Mouse (Mus musculus): Measurements from ENCODE around the gene Gm20388. TPM values are rescaled to one million over a fixed set of nuclear protein-coding genes. Genes with fewer than 3 reads are reported as not detected.

Gene Gm20388
- polyA plus RNA-seq, 1 experiment from 2014 or later: not detected

DNA sequence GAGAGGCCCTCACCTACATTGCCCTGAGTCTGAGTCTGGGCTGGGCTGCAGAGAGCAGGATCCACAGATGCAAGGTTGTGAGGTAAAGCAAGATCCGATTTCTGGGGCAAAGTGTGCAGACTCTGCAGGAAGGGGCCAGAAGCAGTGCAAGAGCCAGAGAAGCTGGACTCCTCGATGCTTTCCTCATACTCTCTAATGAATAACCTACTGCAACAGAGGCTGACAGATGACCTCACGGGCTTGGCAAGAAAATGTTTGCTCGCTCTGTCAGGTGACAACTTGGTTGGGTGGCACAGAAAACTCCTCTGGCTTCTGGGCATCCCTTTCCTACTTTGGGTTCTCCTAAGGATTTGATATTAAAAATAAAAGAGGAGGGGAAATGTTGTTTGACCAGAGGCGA, 3794.7 kb downstream of the Gm20388 start:
- H3K27me3 ChIP-seq: peaks cover 5% of the 10 kb centered on the region; the same call in 1 of the 2 replicates
- no peaks in the 10 kb centered on the region for H3K36me3 ChIP-seq
- no peak overlapping the region; the same call in 1 of the 2 replicates for H3K9ac ChIP-seq
- no peak overlapping the region for H3K27ac ChIP-seq
- 70% methylated on average over 5 of the region's 5 CpGs for WGBS
- H3K9me3 ChIP-seq: no peaks in the 10 kb centered on the region
- H3K4me3 ChIP-seq: no peak overlapping the region
- no peak overlapping the region for H3K4me2 ChIP-seq
- H3K4me1 ChIP-seq: peaks cover 31% of the 10 kb centered on the region
- no peak for ATAC-seq (ENCODE audit: insufficient number of reproducible peaks, insufficient read depth, low FRiP score, low TSS enrichment, low read depth)

DNA sequence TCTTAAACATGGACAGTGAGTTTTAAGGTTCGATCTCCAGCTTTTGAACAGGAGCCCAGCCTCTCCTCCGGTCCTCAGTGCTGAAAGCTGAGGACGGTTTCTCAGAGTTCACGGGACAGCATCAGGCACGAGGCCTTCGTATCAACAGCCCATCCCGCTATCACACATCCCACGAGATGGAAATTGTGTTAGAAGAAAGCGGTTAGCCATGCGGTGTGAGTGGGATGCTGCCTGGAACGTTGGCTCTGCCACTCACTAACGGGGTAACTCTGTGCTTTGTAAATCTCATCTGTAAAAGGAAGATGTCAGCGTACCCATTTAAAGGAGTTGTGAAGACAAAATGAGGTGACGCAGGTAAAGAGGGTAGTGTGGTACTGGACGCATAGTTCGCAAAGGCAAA, 3796.5 kb downstream of the Gm20388 start:
- no peak for ATAC-seq (ENCODE audit: insufficient number of reproducible peaks, insufficient read depth, low FRiP score, low TSS enrichment, low read depth)
- 91% methylated on average over 16 of the region's 16 CpGs for WGBS
- no peak overlapping the region for H3K4me2 ChIP-seq
- H3K9ac ChIP-seq: no peak overlapping the region
- H3K27me3 ChIP-seq: peaks cover 2% of the 10 kb centered on the region; the same call in 1 of the 2 replicates
- H3K4me1 ChIP-seq: peaks cover 17% of the 10 kb centered on the region
- no peaks in the 10 kb centered on the region for H3K36me3 ChIP-seq
- no peaks in the 10 kb centered on the region for H3K9me3 ChIP-seq
- no peak overlapping the region for H3K4me3 ChIP-seq
- H3K27ac ChIP-seq: no peak overlapping the region

DNA sequence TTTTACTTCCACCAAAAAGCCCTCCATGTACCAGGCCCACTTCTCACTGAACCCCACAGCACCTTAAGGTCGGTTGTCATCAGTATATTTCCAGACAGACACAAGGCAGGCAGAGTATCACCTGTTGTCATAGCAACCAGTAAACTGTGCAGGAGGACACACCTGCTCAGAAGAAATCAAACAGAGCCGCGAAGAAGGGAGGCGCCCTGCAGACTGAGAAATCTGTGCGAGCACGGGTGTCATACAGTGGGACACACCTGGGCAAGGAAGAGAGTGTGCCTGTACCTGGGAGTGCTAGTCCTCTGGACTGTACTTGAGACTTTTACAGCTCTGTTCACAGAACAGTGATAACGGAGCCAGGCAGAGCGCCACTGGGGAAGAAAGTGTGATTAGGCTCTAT, 3798.1 kb downstream of the Gm20388 start:
- Histone ChIP-seq H3K27ac (no peak overlapping the region), H3K4me1 (peaks cover 12% of the 10 kb centered on the region; the same call in 1 of the 2 replicates), H3K27me3 (no peaks in the 10 kb centered on the region), H3K4me2 (no peak overlapping the region), H3K9me3 (no peaks in the 10 kb centered on the region), H3K36me3 (no peaks in the 10 kb centered on the region), H3K9ac (no peak overlapping the region), H3K4me3 (no peak overlapping the region)
- ATAC-seq (ENCODE audit: insufficient number of reproducible peaks, insufficient read depth, low FRiP score, low TSS enrichment, low read depth): no peak
- WGBS: 80% methylated on average over 8 of the region's 8 CpGs

DNA sequence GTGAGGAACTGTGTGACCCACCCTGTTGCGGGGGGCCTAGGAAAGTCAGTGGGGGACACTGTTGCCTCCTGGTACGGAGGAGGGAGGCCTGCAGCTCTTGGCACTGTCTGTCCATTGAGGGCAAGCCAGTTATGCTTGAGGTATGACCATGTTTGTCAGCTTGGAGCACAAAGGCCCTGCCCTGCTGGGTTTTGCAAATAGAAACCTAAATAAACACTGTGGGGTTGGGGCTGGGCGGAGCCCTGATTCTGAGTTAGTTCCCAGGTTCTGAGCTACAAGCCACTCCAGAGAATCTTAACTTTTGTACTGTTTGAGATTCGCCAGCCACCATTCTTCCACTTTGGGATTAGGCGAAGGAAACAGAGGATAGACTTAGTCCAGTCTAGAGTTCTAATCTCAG, 3799.7 kb downstream of the Gm20388 start:
- Histone ChIP-seq H3K36me3 (no peaks in the 10 kb centered on the region), H3K4me2 (no peak overlapping the region), H3K4me3 (no peak overlapping the region), H3K27me3 (no peaks in the 10 kb centered on the region), H3K9ac (no peak overlapping the region), H3K9me3 (no peaks in the 10 kb centered on the region), H3K27ac (no peak overlapping the region), H3K4me1 (peaks cover 12% of the 10 kb centered on the region; the same call in 1 of the 2 replicates)
- WGBS: 88% methylated on average over 5 of the region's 5 CpGs
- ATAC-seq (ENCODE audit: insufficient number of reproducible peaks, insufficient read depth, low FRiP score, low TSS enrichment, low read depth): no peak

DNA sequence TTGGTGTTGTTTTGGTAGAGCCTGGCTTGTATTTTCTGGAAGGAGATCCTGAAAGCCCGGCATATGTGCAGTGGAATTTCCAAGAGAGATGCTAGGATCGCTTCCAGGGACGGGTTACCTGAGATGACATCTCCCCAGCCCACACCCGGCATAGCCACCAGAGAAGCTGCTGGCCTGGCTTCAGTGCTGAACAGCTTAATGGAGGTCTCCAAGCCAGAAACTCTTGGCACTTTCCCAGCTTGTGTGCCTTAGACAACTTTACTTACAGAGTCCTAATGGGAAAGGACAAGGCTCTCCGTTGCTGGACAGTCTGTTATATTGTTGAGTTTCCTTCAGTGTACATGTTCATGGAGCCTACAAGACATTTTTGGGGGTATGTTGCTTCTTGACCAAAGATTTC, 3803.8 kb downstream of the Gm20388 start:
- no peak overlapping the region for H3K27ac ChIP-seq
- H3K4me3 ChIP-seq: no peak overlapping the region
- no peaks in the 10 kb centered on the region for H3K36me3 ChIP-seq
- H3K9me3 ChIP-seq: no peaks in the 10 kb centered on the region
- no peak for ATAC-seq (ENCODE audit: insufficient number of reproducible peaks, insufficient read depth, low FRiP score, low TSS enrichment, low read depth)
- no peaks in the 10 kb centered on the region for H3K27me3 ChIP-seq
- H3K9ac ChIP-seq: no peak overlapping the region
- no peak overlapping the region for H3K4me2 ChIP-seq
- WGBS: 93% methylated on average over 5 of the region's 5 CpGs
- H3K4me1 ChIP-seq: peaks cover 17% of the 10 kb centered on the region; the same call in 1 of the 2 replicates

DNA sequence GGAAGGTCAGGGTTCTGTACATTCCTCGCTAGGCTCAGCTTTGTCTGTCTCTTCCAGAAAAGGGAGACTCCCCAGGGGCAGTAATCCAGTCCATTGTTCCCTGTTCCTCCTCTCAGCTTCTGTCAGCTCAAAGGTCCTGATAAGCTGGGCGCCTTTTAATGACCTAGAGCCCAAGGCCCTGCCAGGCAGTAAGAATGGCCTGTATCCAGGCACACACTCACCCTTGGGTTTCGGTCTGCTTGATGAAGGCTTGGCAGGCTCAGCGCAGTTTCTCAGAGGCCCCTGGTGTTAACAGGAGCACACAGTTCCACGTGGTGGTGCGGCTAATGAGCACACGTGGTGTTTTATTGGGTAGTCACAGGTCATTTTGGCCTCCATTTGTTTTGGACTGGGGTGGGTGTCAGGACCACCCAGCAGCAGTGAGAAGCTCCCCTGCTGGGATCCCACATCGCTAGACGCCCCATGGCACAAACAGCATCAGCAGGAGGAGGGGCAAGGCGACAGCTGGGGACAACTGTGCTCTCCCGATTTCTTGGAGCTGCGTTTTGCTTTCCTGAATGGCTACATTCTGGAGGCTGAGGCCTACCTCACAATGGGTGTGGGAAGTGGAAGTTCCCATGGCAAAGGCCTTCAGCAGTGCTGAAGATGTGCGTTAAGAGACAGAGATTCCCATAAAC, 3805.4 kb downstream of the Gm20388 start:
- Histone ChIP-seq H3K36me3 (no peaks in the 10 kb centered on the region), H3K9ac (no peak overlapping the region), H3K4me3 (no peak overlapping the region), H3K27me3 (no peaks in the 10 kb centered on the region), H3K9me3 (no peaks in the 10 kb centered on the region), H3K4me1 (peaks cover 9% of the 10 kb centered on the region; the same call in 1 of the 2 replicates), H3K4me2 (no peak overlapping the region), H3K27ac (no peak overlapping the region)
- no peak for ATAC-seq (ENCODE audit: insufficient number of reproducible peaks, insufficient read depth, low FRiP score, low TSS enrichment, low read depth)
- 62% methylated on average over 13 of the region's 13 CpGs for WGBS

DNA sequence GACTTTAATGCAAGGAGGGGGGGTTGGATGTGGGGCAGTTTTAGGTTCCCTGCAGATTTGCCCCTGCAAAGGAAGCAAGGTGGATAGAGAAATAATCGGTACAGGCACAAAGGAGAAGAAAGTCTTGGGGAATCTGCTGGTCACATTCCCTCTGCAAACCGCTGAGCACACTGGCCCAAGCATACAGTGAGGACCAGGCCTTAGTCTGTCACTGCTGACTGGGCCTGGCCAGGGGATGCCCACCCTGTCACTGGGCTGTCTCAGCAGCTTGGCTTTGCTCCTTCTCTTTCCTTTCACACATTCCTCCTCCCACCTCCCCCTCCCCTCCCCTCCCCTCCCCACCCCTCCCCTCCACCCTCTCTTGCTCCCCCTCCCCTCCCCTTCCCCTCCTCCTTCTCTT, 3806.5 kb downstream of the Gm20388 start:
- WGBS: 66% methylated on average over 2 of the region's 2 CpGs
- H3K27ac ChIP-seq: no peak overlapping the region

DNA sequence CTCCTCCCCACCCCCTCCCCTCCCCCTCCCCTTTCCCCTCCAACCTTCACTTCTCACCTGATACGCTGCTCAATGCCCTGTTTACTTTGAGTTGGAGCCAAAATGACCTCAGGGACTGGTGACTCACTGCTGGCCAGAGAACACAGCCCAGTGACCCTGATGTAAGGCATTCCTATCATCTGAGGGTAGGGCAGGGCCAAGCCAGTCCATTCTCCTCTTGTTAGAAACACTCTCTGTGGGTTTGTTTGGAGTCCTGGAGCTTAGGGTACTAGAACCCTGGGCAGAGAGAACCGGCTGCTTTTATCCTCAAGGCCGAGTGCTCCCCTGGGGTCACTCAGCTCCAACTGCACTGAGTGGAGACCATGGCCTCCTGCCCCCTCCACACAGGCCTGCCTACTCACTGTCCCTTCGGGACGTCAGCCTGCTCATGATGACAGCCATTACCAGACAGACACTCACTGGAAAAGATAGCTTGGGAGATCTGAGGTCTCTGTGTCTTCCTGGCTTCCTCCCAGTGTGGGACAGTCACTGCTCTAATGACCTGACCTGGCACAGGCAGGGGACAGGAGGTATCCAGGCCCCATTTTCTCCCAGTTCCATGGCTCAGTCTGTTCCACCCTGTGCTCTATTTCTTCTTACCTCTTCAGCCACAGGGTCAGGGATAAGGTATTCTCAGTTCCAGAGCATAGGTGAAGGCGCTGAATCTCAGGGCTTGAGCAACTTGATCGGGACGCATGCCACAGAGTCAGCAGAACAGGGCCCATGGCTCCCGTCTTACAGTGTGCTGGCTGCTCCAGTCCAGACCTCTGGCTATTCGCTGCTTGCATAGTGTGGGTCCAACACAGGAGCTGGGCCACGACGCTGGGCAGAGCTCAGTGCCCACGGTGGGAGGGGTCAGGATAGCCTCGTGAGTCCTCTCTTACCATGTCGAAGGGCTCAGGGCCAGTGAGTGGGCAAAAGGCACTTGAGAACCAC, 3807.2 kb downstream of the Gm20388 start:
- Histone ChIP-seq H3K4me3 (no peak overlapping the region), H3K27ac (no peak overlapping the region), H3K4me2 (no peak overlapping the region), H3K4me1 (peaks cover 11% of the 10 kb centered on the region; the same call in 1 of the 2 replicates), H3K36me3 (no peaks in the 10 kb centered on the region), H3K27me3 (no peaks in the 10 kb centered on the region), H3K9ac (no peak overlapping the region), H3K9me3 (no peaks in the 10 kb centered on the region)
- ATAC-seq (ENCODE audit: insufficient number of reproducible peaks, insufficient read depth, low FRiP score, low TSS enrichment, low read depth): no peak
- WGBS: 68% methylated on average over 15 of the region's 15 CpGs

More for the DNA sequence above, 3806.5 kb downstream of the Gm20388 start:
- no peak overlapping the region for H3K4me2 ChIP-seq
- H3K27me3 ChIP-seq: no peaks in the 10 kb centered on the region
- no peak for ATAC-seq (ENCODE audit: insufficient number of reproducible peaks, insufficient read depth, low FRiP score, low TSS enrichment, low read depth)
- 0 out of 2 replicates have a peak overlapping the region, but pooled peaks have one; percentile 6 for H3K9ac ChIP-seq
- H3K4me3 ChIP-seq: no peak overlapping the region
- H3K9me3 ChIP-seq: no peaks in the 10 kb centered on the region
- H3K36me3 ChIP-seq: no peaks in the 10 kb centered on the region
- H3K4me1 ChIP-seq: peaks cover 11% of the 10 kb centered on the region; the same call in 1 of the 2 replicates

DNA sequence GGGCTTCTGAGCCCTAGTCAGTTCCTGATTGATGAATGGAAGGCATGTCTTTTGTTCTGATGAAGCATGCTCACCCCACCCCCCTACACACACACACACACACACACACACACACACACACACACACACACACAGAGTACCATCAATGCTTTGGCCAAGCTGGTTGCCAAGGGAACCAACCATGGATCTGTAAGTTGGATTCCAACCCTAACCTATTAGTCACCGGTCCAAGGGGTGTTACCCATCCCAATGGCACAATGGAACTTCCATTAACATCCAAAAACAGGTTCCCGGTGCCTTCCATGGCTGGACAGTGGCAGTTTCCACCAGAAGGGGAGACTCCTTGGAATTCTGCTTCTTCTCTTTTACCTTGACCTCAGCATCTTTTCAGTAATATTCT, 3808.1 kb downstream of the Gm20388 start:
- Histone ChIP-seq H3K9ac (no peak overlapping the region), H3K4me2 (no peak overlapping the region), H3K36me3 (no peaks in the 10 kb centered on the region), H3K9me3 (no peaks in the 10 kb centered on the region), H3K27me3 (no peaks in the 10 kb centered on the region), H3K4me3 (no peak overlapping the region), H3K4me1 (peaks cover 11% of the 10 kb centered on the region; the same call in 1 of the 2 replicates), H3K27ac (no peak overlapping the region)
- ATAC-seq (ENCODE audit: insufficient number of reproducible peaks, insufficient read depth, low FRiP score, low TSS enrichment, low read depth): no peak
- 93% methylated on average over 2 of the region's 2 CpGs for WGBS

DNA sequence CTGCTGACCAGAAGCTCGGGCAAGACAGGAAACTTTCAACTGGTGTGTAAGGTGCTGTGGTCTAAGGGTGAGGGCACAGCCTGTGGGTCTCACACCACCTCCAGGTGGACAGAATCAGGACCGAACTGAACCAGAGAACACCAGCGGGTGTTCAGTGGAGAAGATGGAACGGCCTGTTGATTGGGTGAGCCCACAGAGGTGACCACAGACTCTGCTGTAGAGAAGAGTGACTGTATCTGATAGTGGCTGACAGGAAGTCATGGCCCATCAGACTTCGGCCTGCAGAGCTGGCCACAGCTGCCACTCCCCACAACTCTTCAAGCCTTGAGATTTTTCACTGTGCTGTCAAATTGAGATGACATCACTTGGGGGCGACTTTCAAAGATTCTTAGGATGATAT, 3808.6 kb downstream of the Gm20388 start:
- no peak for ATAC-seq (ENCODE audit: insufficient number of reproducible peaks, insufficient read depth, low FRiP score, low TSS enrichment, low read depth)
- Histone ChIP-seq H3K36me3 (no peaks in the 10 kb centered on the region), H3K4me3 (no peak overlapping the region), H3K27me3 (no peaks in the 10 kb centered on the region), H3K4me2 (no peak overlapping the region), H3K9ac (no peak overlapping the region), H3K4me1 (peaks cover 11% of the 10 kb centered on the region; the same call in 1 of the 2 replicates), H3K27ac (no peak overlapping the region), H3K9me3 (no peaks in the 10 kb centered on the region)
- WGBS: 81% methylated on average over 6 of the region's 6 CpGs

DNA sequence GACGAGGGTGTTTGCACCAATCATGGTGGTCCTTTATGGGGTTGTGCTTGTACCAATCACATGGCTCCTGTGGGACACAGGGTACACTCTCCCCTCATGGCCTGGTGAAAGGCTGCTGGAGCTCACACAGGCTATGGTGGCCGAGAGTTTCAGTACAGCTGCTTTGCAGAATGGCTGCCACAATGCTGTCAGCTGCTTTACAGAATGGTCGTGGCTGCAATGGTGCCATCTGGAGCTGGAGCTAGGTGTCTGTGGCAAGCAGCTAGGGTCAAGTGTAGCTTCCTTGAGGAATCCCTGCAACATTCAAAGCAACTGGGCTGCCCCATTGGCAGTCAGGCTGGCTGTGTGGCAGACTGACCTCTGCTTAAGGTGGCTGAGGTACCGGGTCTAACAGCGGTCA, 3809.2 kb downstream of the Gm20388 start:
- H3K9me3 ChIP-seq: no peaks in the 10 kb centered on the region
- H3K9ac ChIP-seq: no peak overlapping the region
- 69% methylated on average over 5 of the region's 5 CpGs for WGBS
- H3K27me3 ChIP-seq: no peaks in the 10 kb centered on the region
- no peak overlapping the region for H3K4me3 ChIP-seq
- no peak for ATAC-seq (ENCODE audit: insufficient number of reproducible peaks, insufficient read depth, low FRiP score, low TSS enrichment, low read depth)
- peaks cover 11% of the 10 kb centered on the region; the same call in 1 of the 2 replicates for H3K4me1 ChIP-seq
- no peak overlapping the region for H3K27ac ChIP-seq
- no peak overlapping the region for H3K4me2 ChIP-seq
- H3K36me3 ChIP-seq: no peaks in the 10 kb centered on the region
